Mouse (Mus musculus) CH12.LX (cell line): ENCODE results near the gene Tas2r143. TPM values are rescaled to one million over a fixed set of nuclear protein-coding genes. Genes with fewer than 3 reads are reported as not detected.

Experiments used
- DNase-seq: peaks from one replicate; pipeline ENCODE4 v3.0.0-alpha.2; 2013; ENCODE audit errors: extremely low read depth
- H3K27ac ChIP-seq: 2 replicates; pipeline ENCODE4 v1.5.1; 2012; ENCODE audit warnings: low read depth, mild to moderate bottlenecking, control low read depth, moderate library complexity; ENCODE audit not compliant: insufficient read depth
- H3K27me3 ChIP-seq: replicated peaks from 2 replicates; pipeline ENCODE3; 2012; ENCODE audit warnings: inconsistent platforms
- H3K36me3 ChIP-seq, 2 experiments: replicated peaks in 1 of 2; 2 replicates each; pipeline versions ENCODE3 to v1.6.1; 2012; ENCODE audit warnings: inconsistent platforms in 1 of 2, low read length in 1 of 2, mild to moderate bottlenecking in 1 of 2, mixed read lengths in 1 of 2, moderate library complexity in 1 of 2; ENCODE audit not compliant: control insufficient read depth in 1 of 2, insufficient read depth in 1 of 2
- H3K4me1 ChIP-seq, 2 experiments: 2 replicates each; pipeline ENCODE4 v1.6.1; 2012; ENCODE audit warnings: inconsistent platforms in 1 of 2, moderate library complexity in 1 of 2; ENCODE audit not compliant: insufficient read depth in 2 of 2, control insufficient read depth in 1 of 2
- H3K4me2 ChIP-seq: 2 replicates; pipeline ENCODE4 v1.6.1; 2012; ENCODE audit warnings: low read depth, mild to moderate bottlenecking, control low read depth; ENCODE audit not compliant: poor library complexity, insufficient read depth, severe bottlenecking
- H3K4me3 ChIP-seq, 3 experiments: fragments of 150-350 bp in 1 of 3; sonication (generic) in 1 of 3; replicated peaks in 1 of 3; 2 replicates each; pipeline versions ENCODE3 to v1.5.1; 2011 to 2012; ENCODE audit warnings: low read depth in 2 of 3, low read length in 2 of 3, mild to moderate bottlenecking in 2 of 3, moderate library complexity in 2 of 3, control low read depth in 1 of 3, improper control_type of control experiment in 1 of 3, inconsistent platforms in 1 of 3, mixed read lengths in 1 of 3; ENCODE audit not compliant: poor library complexity in 1 of 3
- H3K79me2 ChIP-seq: replicated peaks from 2 replicates; pipeline ENCODE4 v1.6.1; 2012; ENCODE audit warnings: mild to moderate bottlenecking, moderate library complexity; ENCODE audit not compliant: control insufficient read depth, poor library complexity, insufficient read depth, severe bottlenecking; ENCODE audit errors: extremely low read depth
- H3K9ac ChIP-seq: 2 replicates; pipeline ENCODE4 v1.6.1; 2012; ENCODE audit warnings: low read depth, mild to moderate bottlenecking, control low read depth, moderate library complexity; ENCODE audit not compliant: insufficient read depth
- H3K9me3 ChIP-seq: replicated peaks from 2 replicates; pipeline ENCODE3; 2012; ENCODE audit warnings: low read length, inconsistent platforms, mixed read lengths
- BHLHE40 ChIP-seq: IDR thresholded peaks from 2 replicates; pipeline ENCODE4 v1.6.1; 2011; ENCODE audit warnings: mild to moderate bottlenecking, low read depth, low read length, improper control_type of control experiment
- CHD1 ChIP-seq: IDR thresholded peaks from 2 replicates; pipeline ENCODE4 v1.6.1; 2012; ENCODE audit warnings: low read depth, low read length, improper control_type of control experiment, inconsistent platforms
- CHD2 ChIP-seq: IDR thresholded peaks from 2 replicates; pipeline ENCODE4 v1.6.1; 2011; ENCODE audit warnings: low read length, improper control_type of control experiment
- CTCF ChIP-seq, 2 experiments: IDR thresholded peaks in 1 of 2; conservative IDR thresholded peaks in 1 of 2; 2 replicates each; pipeline ENCODE4 v1.5.1; 2011 to 2012; ENCODE audit warnings: low read depth in 2 of 2, low read length in 2 of 2, improper control_type of control experiment in 1 of 2, inconsistent platforms in 1 of 2, mild to moderate bottlenecking in 1 of 2, moderate library complexity in 1 of 2
- EP300 ChIP-seq: IDR thresholded peaks from 2 replicates; pipeline ENCODE4 v1.6.1; 2011; ENCODE audit warnings: low read length, improper control_type of control experiment
- ETS1 ChIP-seq: conservative IDR thresholded peaks from 2 replicates; pipeline ENCODE4 v1.6.1; 2012; ENCODE audit warnings: low read depth, mild to moderate bottlenecking, inconsistent platforms, low read length, improper control_type of control experiment, moderate library complexity
- GABPA ChIP-seq: IDR thresholded peaks from 2 replicates; pipeline ENCODE4 v1.6.1; 2012; ENCODE audit warnings: low read depth, low read length, improper control_type of control experiment, inconsistent platforms; ENCODE audit not compliant: insufficient replicate concordance
- HCFC1 ChIP-seq: IDR thresholded peaks from 2 replicates; pipeline ENCODE4 v1.6.1; 2012; ENCODE audit warnings: low read depth, mild to moderate bottlenecking, inconsistent platforms, low read length, improper control_type of control experiment
- IRF4 ChIP-seq: IDR thresholded peaks from 2 replicates; pipeline ENCODE4 v1.6.1; 2014; ENCODE audit warnings: low read depth, mild to moderate bottlenecking, inconsistent platforms, low read length, improper control_type of control experiment
- JUN ChIP-seq: IDR thresholded peaks from 2 replicates; pipeline ENCODE4 v1.6.1; 2011; ENCODE audit warnings: low read depth, mild to moderate bottlenecking, low read length, improper control_type of control experiment, moderate library complexity; ENCODE audit not compliant: insufficient read depth
- MAZ ChIP-seq: IDR thresholded peaks from 2 replicates; pipeline ENCODE4 v1.6.1; 2012; ENCODE audit warnings: low read depth, mild to moderate bottlenecking, inconsistent platforms, low read length, improper control_type of control experiment, moderate library complexity
- NELFE ChIP-seq: IDR thresholded peaks from 2 replicates; pipeline ENCODE4 v1.6.1; 2011; ENCODE audit warnings: low read depth, low read length, improper control_type of control experiment
- PAX5 ChIP-seq: IDR thresholded peaks from 2 replicates; pipeline ENCODE4 v1.6.1; 2012; ENCODE audit warnings: low read length, inconsistent platforms, mixed read lengths
- POLR2A ChIP-seq: IDR thresholded peaks from 2 replicates; pipeline ENCODE4 v1.6.1; 2011; ENCODE audit warnings: low read depth, mild to moderate bottlenecking, improper control_type of control experiment, low read length
- RCOR1 ChIP-seq: conservative IDR thresholded peaks from 2 replicates; pipeline ENCODE4 v1.6.1; 2012; ENCODE audit warnings: low read depth, mild to moderate bottlenecking, inconsistent platforms, low read length, improper control_type of control experiment
- SMC3 ChIP-seq: IDR thresholded peaks from 2 replicates; pipeline ENCODE4 v1.6.1; 2011; ENCODE audit warnings: low read depth, low read length, improper control_type of control experiment
- TCF12 ChIP-seq: IDR thresholded peaks from 2 replicates; pipeline ENCODE4 v1.6.1; 2014; ENCODE audit warnings: low read depth, mild to moderate bottlenecking, inconsistent platforms, low read length, improper control_type of control experiment
- UBTF ChIP-seq: IDR thresholded peaks from 2 replicates; pipeline ENCODE4 v1.6.1; 2012; ENCODE audit warnings: low read depth, mild to moderate bottlenecking, inconsistent platforms, low read length, improper control_type of control experiment, moderate library complexity
- USF2 ChIP-seq: conservative IDR thresholded peaks from 2 replicates; pipeline ENCODE4 v1.6.1; 2011; ENCODE audit warnings: low read depth, low read length, improper control_type of control experiment
- ZC3H11A ChIP-seq: IDR thresholded peaks from 2 replicates; pipeline ENCODE4 v1.6.1; 2012; ENCODE audit warnings: low read depth, mild to moderate bottlenecking, inconsistent platforms, low read length, improper control_type of control experiment
- ZKSCAN1 ChIP-seq: IDR thresholded peaks from 2 replicates; pipeline ENCODE4 v1.6.1; 2012; ENCODE audit warnings: low read depth, inconsistent platforms, low read length, improper control_type of control experiment, borderline replicate concordance
- dilution Hi-C: fragments of 300-500 bp; cut with MboI; formaldehyde crosslinking; loops from 2 replicates; pipeline ENCODE4 v1.14.3; 2020; ENCODE audit warnings: low sequenced_read_pairs; ENCODE audit not compliant: extremely low pct_unique_long_range_greater_than_20kb, extremely low pct_ligation_motif_present
- in situ Hi-C: fragments of 300-500 bp; cut with MboI; formaldehyde crosslinking; loops from 3 replicates; pipeline ENCODE4 v1.14.3; 2019; ENCODE audit warnings: low sequenced_read_pairs, low pct_ligation_motif_present, low pct_unique_long_range_greater_than_20kb, mixed read lengths
- polyA plus RNA-seq: library from polyadenylated mRNA; unstranded; fragments of >175 nt; gene quantifications from 2 replicates; pipeline ENCODE4 v1.2.1, GENCODE M21; 2012; ENCODE audit warnings: low read depth; ENCODE audit not compliant: insufficient read length
- total RNA-seq, 2 experiments: library from RNA; depleted of rRNA; stranded (reverse); fragments of 300-350 nt in 1 of 2; fragments of >200 nt in 1 of 2; gene quantifications; 2 replicates each; pipeline ENCODE4 v1.2.3; 2012 to 2014

Gene Tas2r143
- total and polyA plus RNA-seq, 3 experiments: not detected

GRCm38 (mm10) chr6:42360231-42360840 is 39.7 kb upstream of the Tas2r143 start:
- Histone ChIP-seq H3K4me2 (no peak overlapping the region), H3K27me3 (no peaks in the 10 kb centered on the region), H3K9ac (no peak overlapping the region), H3K4me1 (no peaks in the 10 kb centered on the region), H3K79me2 (no peaks in the 10 kb centered on the region), H3K36me3 (peaks cover 6 to 37% of the 10 kb centered on the region in 2 experiments), H3K27ac (no peak overlapping the region), H3K9me3 (no peaks in the 10 kb centered on the region), H3K4me3 (no peak overlapping the region)
- no peak for DNase-seq
- dilution Hi-C loops: no loop called here
- TF ChIP-seq BHLHE40 (no peak), USF2 (no peak), EP300 (no peak), TCF12 (no peak), NELFE (no peak), HCFC1 (no peak), JUN (no peak), UBTF (no peak), PAX5 (no peak)
- in situ Hi-C loops: no loop called here

- TF ChIP-seq CHD2: no peak
- no peak for TF ChIP-seq CTCF (conservative IDR thresholded peaks at IDR 0.05 in 1 of 2, IDR thresholded peaks at IDR 0.05 in 1 of 2; ENCODE audit: low read depth in 2 of 2, low read length in 2 of 2)
- TF ChIP-seq MAZ: no peak
- TF ChIP-seq HCFC1: no peak
- DNase-seq: no peak
- dilution Hi-C loops: no loop called here
Measured at GRCm38 (mm10) chr6:42361041-42361895, 38.8 kb upstream of the Tas2r143 start.

GRCm38 (mm10) chr6:42362074-42362473 is 38.0 kb upstream of the Tas2r143 start:
- no peak overlapping the region for H3K4me3 ChIP-seq
- no peaks in the 10 kb centered on the region for H3K79me2 ChIP-seq
- in situ Hi-C loops: no loop called here
- no peaks in the 10 kb centered on the region for H3K4me1 ChIP-seq
- H3K4me2 ChIP-seq: no peak overlapping the region
- H3K9ac ChIP-seq: no peak overlapping the region
- no peaks in the 10 kb centered on the region for H3K9me3 ChIP-seq
- TF ChIP-seq CHD1 (no peak), RCOR1 (no peak), POLR2A (no peak), ZKSCAN1 (no peak), EP300 (no peak), TCF12 (no peak), HCFC1 (no peak), ZC3H11A (no peak), CHD2 (no peak), SMC3 (no peak), USF2 (no peak), ETS1 (no peak), IRF4 (no peak), GABPA (no peak)
- H3K27me3 ChIP-seq: no peaks in the 10 kb centered on the region
- H3K27ac ChIP-seq: no peak overlapping the region
- H3K36me3 ChIP-seq: peaks cover 2 to 21% of the 10 kb centered on the region in 2 experiments
- dilution Hi-C loops: no loop called here
- no peak for DNase-seq

More at GRCm38 (mm10) chr6:42361041-42361895, 38.8 kb upstream of the Tas2r143 start:
- Histone ChIP-seq H3K4me2 (no peak overlapping the region), H3K27me3 (no peaks in the 10 kb centered on the region), H3K4me1 (no peaks in the 10 kb centered on the region), H3K9me3 (no peaks in the 10 kb centered on the region), H3K27ac (no peak overlapping the region), H3K9ac (no peak overlapping the region), H3K36me3 (peaks cover 4 to 28% of the 10 kb centered on the region in 2 experiments), H3K4me3 (no peak overlapping the region), H3K79me2 (no peaks in the 10 kb centered on the region)
- in situ Hi-C loops: no loop called here
